Mouse (Mus musculus) testis, adult 2 months (tissue): Measurements from ENCODE around the gene Gabarapl2. TPM values are rescaled to one million over a fixed set of nuclear protein-coding genes. Genes with fewer than 3 reads are reported as not detected.

ENCODE experiments used
- H3K27ac ChIP-seq: fragments of 200-500 bp; 2 replicates; pipeline ENCODE4 v1.5.1; 2012; ENCODE audit warnings: low read depth, low read length; ENCODE audit not compliant: control insufficient read depth, insufficient read depth
- H3K27me3 ChIP-seq: fragments of 200-500 bp; 2 replicates; pipeline ENCODE4 v1.6.1; 2012; ENCODE audit warnings: mild to moderate bottlenecking, low read length, moderate library complexity; ENCODE audit not compliant: control insufficient read depth, insufficient read depth
- H3K36me3 ChIP-seq: fragments of 200-500 bp; 2 replicates; pipeline ENCODE4 v1.6.1; 2012; ENCODE audit warnings: mild to moderate bottlenecking, low read length; ENCODE audit not compliant: control insufficient read depth, insufficient read depth
- H3K4me1 ChIP-seq: fragments of 200-500 bp; 2 replicates; pipeline ENCODE4 v1.6.1; 2012; ENCODE audit warnings: low read length; ENCODE audit not compliant: control insufficient read depth, insufficient read depth
- H3K4me3 ChIP-seq: fragments of 200-500 bp; 2 replicates; pipeline ENCODE4 v1.5.1; 2012; ENCODE audit warnings: low read depth, mild to moderate bottlenecking, low read length, moderate library complexity, mixed read lengths; ENCODE audit not compliant: control insufficient read depth
- CTCF ChIP-seq: fragments of 200-500 bp; IDR thresholded peaks from 2 replicates; pipeline ENCODE4 v1.5.1; 2012; ENCODE audit warnings: low read depth, mild to moderate bottlenecking, inconsistent platforms, low read length, moderate library complexity; ENCODE audit not compliant: control insufficient read depth, insufficient read depth, insufficient replicate concordance
- POLR2A ChIP-seq: fragments of 200-500 bp; IDR thresholded peaks from 2 replicates; pipeline ENCODE4 v1.6.1; 2012; ENCODE audit warnings: low read depth, mild to moderate bottlenecking, inconsistent platforms, low read length, moderate library complexity; ENCODE audit not compliant: control insufficient read depth
- polyA plus RNA-seq: library from polyadenylated mRNA; depleted of rRNA; stranded (reverse); fragments of >200 nt; gene quantifications from 2 replicates; pipeline ENCODE4 v1.2.3, GENCODE M21; 2012

Gene Gabarapl2
- polyA plus RNA-seq, 1 experiment = 24.3 TPM

GRCm38 (mm10) chr8:111963546-111963945 lies 23.0 kb downstream of the Gabarapl2 start:
- Histone ChIP-seq H3K4me1 (no peaks in the 10 kb centered on the region), H3K27me3 (no peaks in the 10 kb centered on the region), H3K4me3 (no peak overlapping the region), H3K27ac (no peak overlapping the region), H3K36me3 (no peaks in the 10 kb centered on the region)
- TF ChIP-seq CTCF (no peak), POLR2A (no peak)

- Histone ChIP-seq H3K27ac (no peak overlapping the region), H3K4me3 (no peak overlapping the region), H3K4me1 (no peaks in the 10 kb centered on the region), H3K27me3 (no peaks in the 10 kb centered on the region), H3K36me3 (no peaks in the 10 kb centered on the region)
- TF ChIP-seq POLR2A = no peak
- TF ChIP-seq CTCF = no peak
These were observed 23.8 kb downstream of the Gabarapl2 start for GRCm38 (mm10) chr8:111964351-111964750.

- Histone ChIP-seq H3K27me3 (no peaks in the 10 kb centered on the region), H3K4me3 (no peak overlapping the region), H3K36me3 (peaks cover 1% of the 10 kb centered on the region; the same call in 1 of the 2 replicates), H3K27ac (peak overlapping the region; percentile 49; the same call in 1 of the 2 replicates), H3K4me1 (no peaks in the 10 kb centered on the region)
- no peak for TF ChIP-seq POLR2A
- TF ChIP-seq CTCF = no peak
These were observed 24.5 kb downstream of the Gabarapl2 start for GRCm38 (mm10) chr8:111964849-111965561.

- H3K27me3 ChIP-seq = no peaks in the 10 kb centered on the region
- H3K36me3 ChIP-seq = peaks cover 1% of the 10 kb centered on the region; the same call in 1 of the 2 replicates
- H3K4me3 ChIP-seq = no peak overlapping the region
- no peaks in the 10 kb centered on the region for H3K4me1 ChIP-seq
- TF ChIP-seq POLR2A (no peak), CTCF (no peak)
- no peak overlapping the region for H3K27ac ChIP-seq
These were observed 26.9 kb downstream of the Gabarapl2 start for GRCm38 (mm10) chr8:111967246-111967870.

GRCm38 (mm10) chr8:111968541-111968940 lies 28.0 kb downstream of the Gabarapl2 start:
- Histone ChIP-seq H3K27ac (no peak overlapping the region), H3K27me3 (no peaks in the 10 kb centered on the region), H3K36me3 (peaks cover 1% of the 10 kb centered on the region), H3K4me3 (no peak overlapping the region), H3K4me1 (no peaks in the 10 kb centered on the region)
- TF ChIP-seq CTCF (no peak), POLR2A (no peak)

GRCm38 (mm10) chr8:111968991-111969390 lies 28.5 kb downstream of the Gabarapl2 start:
- no peak for TF ChIP-seq CTCF
- TF ChIP-seq POLR2A = no peak
- Histone ChIP-seq H3K27ac (no peak overlapping the region), H3K27me3 (no peaks in the 10 kb centered on the region), H3K4me3 (no peak overlapping the region), H3K4me1 (no peaks in the 10 kb centered on the region), H3K36me3 (peaks cover 1% of the 10 kb centered on the region)

GRCm38 (mm10) chr8:111974138-111974537 lies 33.6 kb downstream of the Gabarapl2 start:
- no peak overlapping the region for H3K27ac ChIP-seq
- no peak for TF ChIP-seq POLR2A
- H3K36me3 ChIP-seq = peaks cover 1% of the 10 kb centered on the region
- no peak overlapping the region for H3K4me3 ChIP-seq
- H3K27me3 ChIP-seq = no peaks in the 10 kb centered on the region
- no peaks in the 10 kb centered on the region for H3K4me1 ChIP-seq

GRCm38 (mm10) chr8:111975706-111976105 lies 35.2 kb downstream of the Gabarapl2 start:
- Histone ChIP-seq H3K27me3 (no peaks in the 10 kb centered on the region), H3K4me1 (no peaks in the 10 kb centered on the region), H3K27ac (no peak overlapping the region), H3K36me3 (no peaks in the 10 kb centered on the region; the same call in 1 of the 2 replicates), H3K4me3 (no peak overlapping the region)
- TF ChIP-seq POLR2A (no peak), CTCF (no peak)
